Mouse (Mus musculus) liver, adult (tissue): ENCODE measurements around the gene Prima1.

Experiments used
- GATA4 ChIP-seq: IDR thresholded peaks from 2 replicates; pipeline ENCODE4 v1.6.1; 2014; ENCODE audit warnings: mild to moderate bottlenecking, low read length; ENCODE audit not compliant: insufficient replicate concordance

Gene Prima1

DNA sequence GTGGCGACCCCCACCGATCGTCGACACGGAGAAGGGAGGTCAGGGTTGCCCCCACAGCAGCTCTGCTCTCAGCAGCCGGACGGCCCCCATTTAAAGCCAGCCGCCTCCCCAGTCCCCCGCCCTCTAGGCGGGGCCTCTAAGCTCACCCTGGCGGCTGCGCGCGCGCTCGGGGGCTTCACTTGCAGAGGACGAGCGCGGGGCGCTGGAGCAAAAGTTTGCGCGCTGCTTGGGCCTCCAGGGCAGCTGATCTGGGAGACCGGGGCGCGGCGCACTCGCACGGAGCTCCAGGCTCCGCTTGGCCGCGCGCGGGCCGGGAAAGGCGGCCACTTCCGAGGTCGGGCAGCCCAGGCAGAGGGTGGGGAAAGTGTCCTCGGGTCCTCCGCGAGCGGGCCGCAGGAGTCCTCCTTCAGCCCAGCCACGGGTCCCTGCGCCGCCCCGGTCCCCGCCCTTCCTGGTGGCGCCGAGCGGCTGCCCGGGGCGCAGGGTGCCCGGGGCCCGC lies at the start of gene Prima1:
Gene Prima1, minus strand, starts transcription at position 68 of the 499 bp plus-strand sequence.
- TF ChIP-seq GATA4 = no peak

DNA sequence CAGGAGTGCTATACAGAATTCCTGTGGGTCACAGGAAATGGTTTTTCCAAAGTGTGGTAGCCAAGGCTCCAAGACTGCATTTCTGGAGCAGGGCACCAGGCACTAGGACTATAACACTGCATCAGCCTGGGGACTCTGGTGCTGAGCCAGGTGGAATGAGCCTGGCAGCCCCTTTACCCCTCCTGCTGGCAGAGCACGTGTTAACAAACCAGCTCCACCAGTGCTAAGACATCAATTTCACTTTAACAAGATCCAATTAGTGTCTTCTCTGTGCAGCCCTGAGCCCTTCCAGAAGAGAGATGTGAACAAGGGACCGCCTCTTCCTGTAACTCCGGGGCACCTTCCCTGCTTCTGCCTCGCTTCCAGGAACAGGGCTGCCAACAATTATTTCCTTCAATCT lies 45.3 kb upstream of the Prima1 start:
- no peak for TF ChIP-seq GATA4

DNA sequence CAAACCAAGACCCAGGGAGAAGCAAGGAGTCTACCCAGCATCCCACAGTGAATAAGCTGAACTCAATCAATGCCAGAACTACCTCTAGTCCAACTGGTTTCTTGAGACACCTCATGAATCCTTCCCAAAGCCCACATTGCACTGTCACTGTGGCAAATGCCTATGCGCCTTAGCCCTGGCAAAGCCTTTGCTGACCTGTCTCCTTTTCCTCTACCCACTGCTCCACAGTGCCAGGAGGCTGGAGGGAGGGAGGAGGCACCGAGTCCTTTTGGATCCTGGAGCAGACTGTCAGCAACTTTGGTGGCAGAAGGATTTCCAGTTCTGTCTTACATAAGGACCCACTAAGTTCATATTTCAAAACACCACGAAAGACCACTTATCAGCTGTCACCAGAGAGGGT lies 41.5 kb upstream of the Prima1 start:
- no peak for TF ChIP-seq GATA4

DNA sequence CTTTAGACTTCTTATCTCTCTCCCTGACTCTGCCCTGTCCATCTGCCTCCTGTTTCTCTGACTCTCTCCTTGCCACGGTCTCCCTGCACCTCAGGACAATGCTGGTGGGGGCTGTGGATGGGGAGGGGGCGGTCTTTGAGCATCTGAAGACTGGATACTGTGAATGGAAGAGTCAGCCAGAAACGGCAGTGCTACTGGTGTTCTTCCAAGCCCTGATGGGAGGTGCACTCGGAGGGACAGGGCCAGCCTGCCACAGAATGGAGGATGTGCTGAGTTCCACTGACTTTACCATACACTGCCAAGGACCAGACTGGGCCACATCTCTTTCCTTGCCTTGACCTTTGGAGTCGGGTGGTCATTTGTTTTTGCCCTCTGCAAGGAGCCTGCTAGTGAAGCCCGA lies 41.0 kb upstream of the Prima1 start:
- no peak for TF ChIP-seq GATA4

DNA sequence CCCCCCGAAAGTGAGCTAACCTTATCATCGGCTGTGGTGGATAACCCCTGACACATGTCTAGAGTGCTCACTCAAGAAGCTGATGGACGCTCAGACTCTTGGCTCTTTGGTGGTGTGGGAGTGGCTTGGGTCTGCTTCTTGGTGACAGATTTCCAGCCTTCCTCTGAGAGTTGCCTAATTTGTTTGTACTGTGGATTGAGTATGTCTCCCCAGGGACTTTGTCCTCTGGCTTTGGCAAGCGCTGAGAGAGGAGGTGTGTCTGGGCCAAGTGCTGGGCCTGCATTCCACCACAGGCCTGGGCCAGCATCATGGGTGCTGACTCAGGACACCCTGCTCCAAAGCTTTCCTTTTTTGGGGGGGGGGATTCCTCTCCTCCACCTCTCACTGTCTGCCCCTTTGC lies 40.0 kb upstream of the Prima1 start:
- no peak for TF ChIP-seq GATA4

DNA sequence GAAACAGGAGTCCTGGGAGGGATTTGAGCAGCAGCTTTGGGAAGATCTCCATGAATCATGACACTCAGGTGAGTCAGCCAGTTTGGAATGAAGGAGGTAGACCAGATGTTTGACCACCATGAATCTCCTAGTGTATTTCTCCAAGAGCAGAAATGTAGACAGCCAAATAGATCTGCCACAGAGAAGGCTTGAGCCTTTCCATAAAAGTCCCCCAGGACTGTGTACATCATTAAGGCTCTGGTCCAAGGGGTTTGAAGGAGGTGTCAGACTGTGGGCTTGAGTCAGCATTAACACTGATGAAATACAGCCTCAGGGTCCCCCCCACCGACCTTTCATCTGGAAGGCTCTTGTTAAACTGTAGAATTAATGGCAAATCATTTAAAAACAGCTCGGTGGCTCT lies 39.5 kb upstream of the Prima1 start:
- no peak for TF ChIP-seq GATA4

DNA sequence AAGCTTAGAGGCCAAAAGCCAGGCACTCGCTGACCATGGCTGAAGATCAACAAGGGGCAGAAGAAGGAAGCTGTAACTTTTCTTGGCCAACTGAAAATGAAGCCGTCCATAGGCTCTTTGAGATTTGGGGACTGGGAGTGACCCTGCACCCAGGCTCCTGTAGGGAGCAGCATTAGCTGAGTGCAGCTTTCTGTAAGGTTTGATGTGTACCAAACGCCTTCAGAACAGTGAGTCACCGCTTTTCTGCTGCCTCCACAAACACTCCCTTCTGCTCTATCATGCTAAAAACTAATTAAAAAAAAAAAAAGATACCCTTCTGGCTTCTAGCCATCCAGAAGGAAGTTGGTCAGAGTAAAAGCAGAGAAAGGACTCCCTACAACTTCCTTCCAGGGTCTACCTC lies 34.5 kb upstream of the Prima1 start:
- TF ChIP-seq GATA4 = no peak

DNA sequence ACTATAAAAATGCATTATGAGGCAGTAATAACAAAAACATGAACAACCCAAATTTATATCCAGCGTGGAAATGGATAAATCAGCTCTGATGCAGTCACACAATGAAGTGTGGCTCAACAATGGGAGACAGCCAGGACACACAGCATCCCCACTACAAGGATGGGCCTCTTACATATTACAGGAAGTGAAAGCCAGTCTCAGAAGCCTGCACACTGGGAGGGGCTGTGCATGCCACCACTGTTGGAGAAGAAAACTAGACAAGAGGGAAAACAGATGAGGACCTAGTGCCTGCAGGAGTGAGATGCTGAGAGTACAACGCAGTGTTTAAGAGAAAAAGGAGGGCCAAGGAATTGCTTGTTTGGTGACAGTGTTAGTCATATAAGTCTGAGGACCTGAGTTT lies 31.8 kb upstream of the Prima1 start:
- no peak for TF ChIP-seq GATA4

DNA sequence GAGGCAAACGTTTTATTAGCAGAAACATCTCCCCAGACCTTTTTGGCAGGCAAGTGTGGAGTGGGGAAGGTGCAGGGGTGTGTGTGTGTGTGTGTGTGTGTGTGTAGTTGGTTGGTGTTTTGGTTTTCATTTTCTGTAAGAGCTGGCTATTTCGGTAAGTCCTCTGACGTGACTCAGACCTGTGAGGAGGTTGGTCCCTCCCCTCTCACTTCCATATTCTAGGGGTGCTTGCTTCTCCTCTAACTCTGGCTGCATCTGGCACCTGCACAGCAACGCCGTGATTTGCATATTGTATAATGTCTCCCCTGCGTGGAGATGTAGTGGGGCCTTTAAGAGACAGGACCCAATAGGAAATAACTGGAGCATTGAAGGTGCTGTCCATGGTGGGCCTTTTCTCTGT lies 31.1 kb upstream of the Prima1 start:
- no peak for TF ChIP-seq GATA4

DNA sequence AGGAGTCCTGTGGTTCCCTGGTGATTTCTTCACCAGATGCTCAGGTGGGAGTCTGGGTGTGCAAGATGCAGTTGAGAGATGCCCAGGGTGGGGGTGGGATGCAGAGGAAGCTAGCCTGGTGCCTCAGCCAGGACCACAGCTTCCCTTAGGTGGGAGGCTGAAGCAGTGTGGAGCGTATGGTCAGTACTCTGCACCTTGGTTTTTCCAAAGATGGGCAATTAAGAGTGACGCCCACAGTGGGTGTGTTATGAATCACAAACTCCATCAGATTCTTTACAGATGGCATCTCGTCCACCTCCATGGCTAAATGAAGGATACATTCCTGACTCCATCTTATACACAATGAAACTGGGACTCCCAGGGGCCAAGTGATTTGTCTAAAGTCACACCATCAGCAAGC lies 30.2 kb upstream of the Prima1 start:
- no peak for TF ChIP-seq GATA4

DNA sequence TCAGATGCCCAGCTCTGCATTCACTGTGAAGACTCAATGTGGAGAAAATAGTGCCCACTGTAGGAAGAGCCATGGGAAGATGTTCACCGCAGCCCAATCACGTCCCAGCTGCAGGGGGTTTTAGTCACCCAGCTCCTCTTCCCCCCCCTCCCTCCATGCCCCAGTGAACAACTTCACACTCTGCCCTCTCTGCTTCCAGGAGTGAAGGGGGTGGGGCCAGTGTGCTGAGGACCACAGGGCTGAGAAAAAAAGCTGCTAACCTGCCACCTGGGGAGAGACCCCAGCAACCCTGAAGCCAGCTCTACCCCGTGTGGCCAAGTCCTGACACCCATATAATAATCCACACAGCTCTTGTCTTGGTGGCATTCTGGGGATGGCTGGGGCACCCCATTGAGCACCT lies 24.7 kb upstream of the Prima1 start:
- no peak for TF ChIP-seq GATA4

DNA sequence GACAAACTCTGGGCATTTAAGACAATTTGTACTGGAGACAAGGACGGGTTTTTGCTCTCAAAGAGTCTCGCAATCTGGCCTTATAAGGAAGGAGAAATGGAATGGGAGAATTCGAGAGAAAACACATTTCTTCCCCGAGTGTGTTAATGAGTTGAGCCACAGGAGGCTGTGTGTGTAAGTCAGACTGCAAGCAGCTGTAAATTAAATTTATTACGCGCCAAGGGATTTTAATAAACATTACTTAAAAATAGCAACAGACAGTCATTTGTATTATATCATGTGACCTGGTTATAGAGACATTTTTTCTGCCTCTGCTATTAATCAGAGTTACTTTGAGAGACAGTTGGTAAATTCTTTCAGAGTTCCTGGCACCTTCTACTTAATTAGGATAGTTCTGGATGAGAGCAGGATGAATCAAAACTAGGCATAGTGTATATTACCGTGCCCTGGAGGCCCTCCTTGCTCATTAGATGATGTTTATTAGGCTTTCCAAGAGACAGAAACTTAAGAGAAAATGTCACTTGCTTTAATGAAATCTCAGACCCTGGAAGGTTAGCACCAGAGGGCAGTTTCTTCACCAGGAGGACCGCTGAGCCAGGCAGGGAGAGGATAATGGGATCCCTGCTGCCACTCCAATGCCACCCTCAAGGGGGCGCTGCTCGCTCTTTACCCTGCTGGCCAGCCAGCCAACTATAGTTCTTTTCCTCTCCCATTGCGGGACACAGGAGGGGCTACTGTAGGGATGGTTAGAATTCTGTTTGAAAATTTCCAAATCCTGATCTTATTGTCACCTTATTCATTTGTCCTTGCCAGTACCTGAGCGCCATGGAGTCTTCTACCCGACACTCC lies 20.3 kb upstream of the Prima1 start:
- TF ChIP-seq GATA4 = no peak

DNA sequence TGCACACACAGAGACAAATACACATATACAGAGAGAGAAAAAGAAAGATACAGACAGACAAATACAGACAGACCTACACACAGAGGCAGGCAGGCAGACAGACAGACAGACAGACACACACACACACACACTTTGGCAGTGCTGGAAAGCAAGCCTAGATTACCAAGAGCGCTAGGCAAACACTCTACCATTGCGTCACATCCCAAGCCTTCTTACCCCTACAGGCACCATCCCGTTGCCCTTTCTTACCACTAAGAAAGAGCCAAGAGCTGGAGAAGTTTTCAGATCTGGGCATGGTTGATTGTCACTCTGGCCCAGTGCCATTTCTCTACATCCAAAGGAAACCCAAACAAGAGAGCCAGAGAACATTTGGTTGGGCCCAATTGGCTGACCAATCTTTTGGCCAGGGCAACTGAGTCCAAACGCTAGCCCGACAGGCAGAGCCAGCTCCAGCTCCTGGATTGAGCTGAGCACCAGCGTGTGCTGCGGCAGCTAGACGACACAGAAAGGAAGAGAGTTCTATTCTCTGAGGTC lies 11.0 kb upstream of the Prima1 start:
- TF ChIP-seq GATA4 = no peak

DNA sequence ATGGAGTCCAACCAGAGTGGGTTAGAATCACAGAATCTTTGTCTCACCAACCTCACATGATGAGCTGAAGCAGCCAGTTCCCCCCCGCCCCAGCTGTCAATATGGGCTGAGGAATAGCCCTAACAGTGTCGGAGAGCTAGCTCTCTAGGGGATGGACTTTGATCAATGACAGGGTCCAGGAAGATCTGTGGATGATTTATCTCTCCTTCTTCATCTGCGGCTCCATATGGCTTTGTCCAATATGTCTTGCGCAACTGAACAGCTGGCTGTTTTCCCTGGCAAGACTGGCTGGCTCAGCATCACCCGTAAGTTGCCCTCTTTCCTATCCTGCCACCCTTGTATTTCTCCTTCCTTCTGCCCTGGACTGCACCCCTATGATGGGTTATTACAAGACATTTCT lies 9.2 kb upstream of the Prima1 start:
- no peak for TF ChIP-seq GATA4

DNA sequence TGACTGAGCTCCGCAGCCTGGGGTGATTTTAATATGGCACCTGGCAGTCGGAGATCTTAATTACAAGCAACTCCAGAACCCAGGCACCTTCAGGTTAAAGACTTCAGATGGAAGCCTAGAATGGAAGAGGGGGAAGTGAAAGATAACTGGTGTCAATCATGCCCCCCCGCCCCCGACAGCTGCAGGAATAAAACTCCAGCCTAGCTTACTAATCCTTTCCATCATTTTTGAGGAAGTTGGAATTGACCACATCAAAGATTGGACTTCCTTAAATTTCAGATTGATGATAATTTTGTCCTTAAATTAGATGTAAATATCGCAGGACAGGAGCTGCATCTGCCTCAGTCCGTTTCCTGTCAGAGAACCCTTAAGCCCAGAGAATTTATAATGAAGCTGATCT lies 8.4 kb upstream of the Prima1 start:
- TF ChIP-seq GATA4 = no peak

DNA sequence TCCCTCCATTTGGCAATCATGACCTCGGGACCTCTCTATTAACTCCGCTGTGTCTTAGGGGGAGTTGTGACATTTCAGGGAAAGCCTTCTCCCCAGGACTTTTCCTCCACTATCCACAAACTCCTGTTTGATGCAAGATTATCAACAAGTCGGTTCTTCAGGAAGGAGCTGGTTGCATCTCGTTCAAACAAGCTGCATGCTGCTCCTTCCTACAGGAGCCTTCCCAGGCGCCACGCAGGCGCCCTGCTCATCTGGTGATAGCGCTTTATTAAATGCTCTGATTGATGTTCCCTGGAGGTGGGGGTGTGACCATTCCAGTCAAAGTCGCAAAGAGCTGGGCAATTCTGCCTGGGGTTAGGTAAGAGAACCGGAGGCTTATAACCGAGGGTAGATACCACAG lies 1.1 kb upstream of the Prima1 start:
- no peak for TF ChIP-seq GATA4

DNA sequence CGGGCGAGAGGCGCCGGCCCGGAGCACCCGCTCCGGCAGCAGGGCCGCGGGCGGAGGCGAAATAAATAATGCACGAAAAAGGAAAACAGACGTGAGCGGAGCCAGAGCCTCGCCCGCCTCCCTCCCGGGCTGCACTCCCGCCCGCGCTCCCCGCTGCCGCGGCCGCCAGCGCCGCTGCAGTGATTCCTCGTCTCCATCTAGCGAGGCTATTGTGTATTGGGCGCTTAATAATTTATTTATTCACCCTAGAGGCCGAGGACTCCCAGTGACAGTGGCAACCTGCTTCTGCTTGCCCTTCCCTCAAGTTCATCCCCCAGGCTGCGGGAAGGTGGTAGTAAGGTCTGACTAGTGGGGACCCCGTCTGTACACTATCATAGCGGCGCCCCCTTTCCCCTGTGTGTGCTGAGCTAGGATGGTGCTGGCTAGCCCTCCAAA lies 658 bp upstream of the Prima1 start:
- TF ChIP-seq GATA4 = no peak
